Mouse (Mus musculus) layer of hippocampus, postnatal 36 days (tissue): Measurements from ENCODE around the gene Plcb2. TPM values are rescaled to one million over a fixed set of nuclear protein-coding genes. Genes with fewer than 3 reads are reported as not detected.

ENCODE experiments used
- DNase-seq, 2 experiments: peaks; one replicate each; pipeline ENCODE4 v3.0.0; 2022
- total RNA-seq, 2 experiments: library from RNA; stranded (reverse); gene quantifications; 2 replicates each; pipeline ENCODE4 v1.2.3; 2021

Plcb2 gene
- total RNA-seq, 2 experiments from 2014 or later: 2.3 to 2.5 TPM

GRCm38 (mm10) chr2:118750476-118750875, 22.2 kb upstream of the Plcb2 start:
- no peak for DNase-seq

GRCm38 (mm10) chr2:118749341-118749884, 21.2 kb upstream of the Plcb2 start:
- DNase-seq: no peak

GRCm38 (mm10) chr2:118747301-118747960, 19.2 kb upstream of the Plcb2 start:
- DNase-seq: no peak

GRCm38 (mm10) chr2:118745915-118746901, 18.0 kb upstream of the Plcb2 start:
- peak in 1 of 2 experiments; percentile 30 for DNase-seq

- DNase-seq: peak; percentile 92 to 94
These were observed 17.1 kb upstream of the Plcb2 start, which contains the start of gene Inafm2 for GRCm38 (mm10) chr2:118745232-118745884. Gene Inafm2 (plus strand): TSS chr2:118745758.

GRCm38 (mm10) chr2:118744621-118745020, 16.4 kb upstream of the Plcb2 start:
- DNase-seq: peak in 1 of 2 experiments; percentile 1

- peak in 1 of 2 experiments; percentile 11 for DNase-seq
These were observed 15.2 kb upstream of the Plcb2 start for GRCm38 (mm10) chr2:118743261-118743943.

GRCm38 (mm10) chr2:118741183-118741582, 12.9 kb upstream of the Plcb2 start:
- no peak for DNase-seq

GRCm38 (mm10) chr2:118740341-118740740, 12.1 kb upstream of the Plcb2 start:
- DNase-seq: no peak

- peak; percentile 64 to 67 for DNase-seq
These were observed 5.1 kb upstream of the Plcb2 start for GRCm38 (mm10) chr2:118733341-118733740.

GRCm38 (mm10) chr2:118731981-118732380, 3.7 kb upstream of the Plcb2 start:
- no peak for DNase-seq

- peak; percentile 68 to 74 for DNase-seq
These were observed 2.3 kb upstream of the Plcb2 start for GRCm38 (mm10) chr2:118730622-118730915.

- DNase-seq: no peak
These were observed 1.8 kb upstream of the Plcb2 start for GRCm38 (mm10) chr2:118729816-118730621.

GRCm38 (mm10) chr2:118729194-118729593, 956 bp upstream of the Plcb2 start:
- DNase-seq: no peak

- DNase-seq: peak in 1 of 2 experiments; percentile 0
These were observed 327 bp downstream of the Plcb2 start for GRCm38 (mm10) chr2:118727911-118728310.

- peak in 1 of 2 experiments; percentile 0 for DNase-seq
These were observed 1.4 kb downstream of the Plcb2 start for GRCm38 (mm10) chr2:118726873-118727272.

- no peak for DNase-seq
These were observed 2.7 kb downstream of the Plcb2 start for GRCm38 (mm10) chr2:118725511-118725910.

GRCm38 (mm10) chr2:118723693-118724486, 4.3 kb downstream of the Plcb2 start:
- DNase-seq: peak in 1 of 2 experiments; percentile 0

- DNase-seq: peak in 1 of 2 experiments; percentile 1
These were observed 11.6 kb downstream of the Plcb2 start for GRCm38 (mm10) chr2:118716677-118717076.

GRCm38 (mm10) chr2:118714230-118714629, 14.0 kb downstream of the Plcb2 start:
- DNase-seq: peak in 1 of 2 experiments; percentile 60
